Mouse (Mus musculus) myocyte (in vitro differentiated cells): Measurements from ENCODE around the gene Ddx27.

ENCODE experiments used
- E2F4 ChIP-seq: IDR thresholded peaks from one replicate; pipeline ENCODE4 v1.6.1; 2011; ENCODE audit warnings: mild to moderate bottlenecking, control low read depth, moderate library complexity; ENCODE audit not compliant: insufficient read depth
- MAX ChIP-seq: IDR thresholded peaks from one replicate; pipeline ENCODE4 v1.6.1; 2011; ENCODE audit warnings: low read depth, mild to moderate bottlenecking, control low read depth
- POLR2A ChIP-seq: IDR thresholded peaks from one replicate; pipeline ENCODE4 v1.6.1; 2011; ENCODE audit warnings: low read depth, mild to moderate bottlenecking, control low read depth, moderate library complexity; ENCODE audit not compliant: insufficient read length
- REST ChIP-seq: IDR thresholded peaks from one replicate; pipeline ENCODE4 v1.6.1; 2011; ENCODE audit warnings: mild to moderate bottlenecking, control low read depth, moderate library complexity; ENCODE audit not compliant: insufficient read depth, insufficient read length
- SRF ChIP-seq: IDR thresholded peaks from one replicate; pipeline ENCODE4 v1.6.1; 2011; ENCODE audit warnings: low read depth; ENCODE audit not compliant: control insufficient read depth, insufficient read length
- TCF12 ChIP-seq: IDR thresholded peaks from one replicate; pipeline ENCODE4 v1.6.1; 2011; ENCODE audit warnings: mild to moderate bottlenecking, control low read depth; ENCODE audit not compliant: poor library complexity, insufficient read depth, severe bottlenecking

DNA sequence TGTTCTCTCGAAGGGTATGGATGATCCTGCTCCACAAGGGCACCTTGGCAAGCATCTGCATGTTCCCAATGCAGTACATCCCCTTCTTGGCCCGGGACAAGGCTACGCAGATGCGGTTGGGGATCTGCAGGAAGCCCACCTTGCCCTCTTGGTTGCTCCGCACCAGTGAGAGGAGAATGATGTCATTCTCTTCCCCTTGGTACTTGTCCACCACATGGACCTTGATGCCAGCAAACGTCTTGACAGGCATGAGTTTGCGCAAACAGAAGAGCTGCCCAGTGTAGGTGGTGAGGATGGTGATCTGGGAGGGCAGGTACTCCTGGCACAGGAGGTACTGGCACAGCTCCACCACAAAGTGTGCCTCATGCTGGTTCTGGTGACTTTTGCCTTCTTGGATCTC, 23.7 kb downstream of the Ddx27 start:
- TF ChIP-seq SRF (no peak), POLR2A (no peak), E2F4 (no peak), TCF12 (no peak), REST (no peak), MAX (no peak)
